Mouse (Mus musculus): ENCODE data around the gene Lmf1.

- TF ChIP-seq POLR2A (IDR thresholded peaks at IDR 0.05; ENCODE audit: insufficient read depth, low read depth, low read length) = no peak
- TF ChIP-seq CTCF (IDR thresholded peaks at IDR 0.05) = peak; percentile 94
- TF ChIP-seq EP300 (IDR thresholded peaks at IDR 0.05; ENCODE audit: insufficient read depth, low read depth, low read length) = no peak
Measured at GRCm38 (mm10) chr17:25698446-25698845, 119.6 kb downstream of the Lmf1 start.

Data from heart, adult 2 months (tissue).